ENCODE assay signal across 7 mouse cellular contexts in the genomic region with DNA sequence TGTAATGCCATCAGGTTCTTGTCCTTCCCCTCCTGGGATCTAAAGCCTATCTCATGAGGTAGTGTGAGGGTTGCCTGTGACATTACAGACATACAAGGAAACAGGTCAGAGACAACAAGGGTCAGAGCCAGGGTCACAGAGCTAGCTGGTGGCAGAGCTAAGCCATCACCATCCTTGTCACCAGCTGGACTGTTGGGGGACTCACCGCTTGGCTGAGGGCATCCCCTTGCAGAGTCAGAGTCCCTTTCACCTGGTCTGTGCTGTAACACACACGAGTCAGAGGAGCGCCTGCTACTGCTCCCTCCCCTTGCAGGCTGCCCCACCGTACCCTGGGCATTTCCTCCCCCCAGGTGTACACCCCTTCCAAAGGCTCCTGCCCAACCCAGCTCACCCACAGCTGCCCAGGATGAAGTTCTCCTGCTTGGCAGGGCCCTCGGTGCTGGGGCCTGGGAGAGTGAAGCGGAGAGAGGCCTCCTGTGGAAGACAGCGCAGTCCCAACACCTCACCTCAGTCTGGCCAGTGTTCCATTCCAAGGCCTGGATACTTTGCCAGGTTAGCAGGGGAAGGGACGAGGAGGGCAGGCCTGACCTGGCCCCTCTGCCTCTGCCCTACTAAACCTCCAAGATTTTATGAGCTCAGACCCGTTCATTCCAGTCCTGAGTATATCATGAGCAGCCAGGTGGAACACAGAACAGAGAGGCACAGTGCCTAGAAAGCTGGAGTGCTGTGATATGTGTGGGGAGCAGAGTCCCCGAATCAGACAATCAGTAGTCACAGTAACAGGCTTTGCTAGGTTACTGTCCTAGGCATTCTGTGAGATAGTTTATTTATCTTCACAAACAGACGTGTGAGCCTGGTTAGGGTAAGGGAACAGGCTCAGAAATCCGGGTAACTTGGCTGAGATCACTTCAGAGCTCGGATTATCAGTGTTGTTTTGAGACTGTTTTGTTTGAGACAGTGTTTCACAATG. TPM values are rescaled to one million over a fixed set of nuclear protein-coding genes. Genes with fewer than 3 reads are reported as not detected.
DNase-seq lines count a peak whose midpoint lies in the region; ATAC-seq lines count a peak whose summit lies in the region.

No protein-coding gene starts in this region.

- no peaks in the 10 kb centered on the region for H3K9me3 ChIP-seq in megakaryocyte, embryonic 14.5 days
- H3K9me3 ChIP-seq in hindbrain, embryonic 14.5 days (ENCODE audit: control insufficient read depth, low read length), result no peaks in the 10 kb centered on the region
- H3K9me3 ChIP-seq in liver, embryonic 11.5 days (ENCODE audit: control insufficient read depth, low read length), result no peaks in the 10 kb centered on the region
- H3K9me3 ChIP-seq in stomach, embryonic 16.5 days (replicated peaks; ENCODE audit: control insufficient read depth, low read length), result no peaks in the 10 kb centered on the region

- 56% methylated on average over 13 of the region's 13 CpGs for WGBS in hindbrain, embryonic 14.5 days
- 42% methylated on average over 13 of the region's 13 CpGs for WGBS in liver, embryonic 11.5 days
- WGBS in stomach, embryonic 16.5 days, result 46% methylated on average over 13 of the region's 13 CpGs

- H3K4me2 ChIP-seq in hindbrain, embryonic 14.5 days (replicated peaks), result peak overlapping the region; percentile 64
- H3K4me2 ChIP-seq in liver, embryonic 11.5 days, result peak overlapping the region; percentile 98
- H3K4me2 ChIP-seq in stomach, embryonic 16.5 days (ENCODE audit: low read depth, low read length), result peak overlapping the region; percentile 86

- peaks cover 39% of the 10 kb centered on the region for H3K4me1 ChIP-seq in megakaryocyte, embryonic 14.5 days
- H3K4me1 ChIP-seq in hindbrain, embryonic 14.5 days (replicated peaks; ENCODE audit: control insufficient read depth, insufficient read depth, low read length), result peaks cover 7% of the 10 kb centered on the region; the same call in 1 of the 2 replicates
- peaks cover 17% of the 10 kb centered on the region for H3K4me1 ChIP-seq in liver, embryonic 11.5 days (replicated peaks; ENCODE audit: control insufficient read depth, insufficient read depth, low read length)
- peaks cover 11% of the 10 kb centered on the region for H3K4me1 ChIP-seq in stomach, embryonic 16.5 days (ENCODE audit: control insufficient read depth, insufficient read depth, low read length)

- peaks cover 60% of the 10 kb centered on the region for H3K36me3 ChIP-seq in megakaryocyte, embryonic 14.5 days (replicated peaks; ENCODE audit: low read length)
- H3K36me3 ChIP-seq in hindbrain, embryonic 14.5 days (replicated peaks; ENCODE audit: control insufficient read depth, insufficient read depth), result peaks cover 38% of the 10 kb centered on the region
- H3K36me3 ChIP-seq in liver, embryonic 11.5 days (ENCODE audit: control insufficient read depth, insufficient read depth, low read length), result peaks cover 12% of the 10 kb centered on the region
- H3K36me3 ChIP-seq in stomach, embryonic 16.5 days (ENCODE audit: control insufficient read depth, insufficient read depth, low read length), result peaks cover 16% of the 10 kb centered on the region

- peak overlapping the region; percentile 92 for H3K4me3 ChIP-seq in megakaryocyte, embryonic 14.5 days (replicated peaks)
- peak overlapping the region; percentile 55 for H3K4me3 ChIP-seq in hindbrain, embryonic 14.5 days (replicated peaks; ENCODE audit: low read length)
- peak overlapping the region; percentile 66 for H3K4me3 ChIP-seq in liver, embryonic 11.5 days (ENCODE audit: low read depth, low read length)
- peak overlapping the region; percentile 73 for H3K4me3 ChIP-seq in stomach, embryonic 16.5 days (replicated peaks; ENCODE audit: low read length)

- no peaks in the 10 kb centered on the region for H3K27me3 ChIP-seq in megakaryocyte, embryonic 14.5 days (replicated peaks)
- no peaks in the 10 kb centered on the region for H3K27me3 ChIP-seq in hindbrain, embryonic 14.5 days (ENCODE audit: control insufficient read depth, insufficient read depth, low read length)
- H3K27me3 ChIP-seq in liver, embryonic 11.5 days (replicated peaks; ENCODE audit: control insufficient read depth, insufficient read depth, low read length), result no peaks in the 10 kb centered on the region
- H3K27me3 ChIP-seq in stomach, embryonic 16.5 days (ENCODE audit: control insufficient read depth, insufficient read depth, low read length), result no peaks in the 10 kb centered on the region

- H3K9ac ChIP-seq in hindbrain, embryonic 14.5 days, result peak overlapping the region; percentile 65
- H3K9ac ChIP-seq in liver, embryonic 11.5 days (ENCODE audit: low read depth, low read length), result peak overlapping the region; percentile 63
- H3K9ac ChIP-seq in stomach, embryonic 16.5 days (ENCODE audit: low read length), result peak overlapping the region; percentile 79

- peak overlapping the region; percentile 79; the same call in 1 of the 2 replicates for H3K27ac ChIP-seq in hindbrain, embryonic 14.5 days
- H3K27ac ChIP-seq in liver, embryonic 11.5 days (ENCODE audit: low read depth, low read length), result peak overlapping the region; percentile 2; the same call in 1 of the 2 replicates
- H3K27ac ChIP-seq in stomach, embryonic 16.5 days (ENCODE audit: low read length), result no peak overlapping the region; the same call in 1 of the 2 replicates

- DNase-seq in cerebellum, adult 9-11 months, result peak; percentile 52
- DNase-seq in hindbrain, embryonic 14.5 days (ENCODE audit: low spot score), result no peak
- no peak for DNase-seq in liver, embryonic 11.5 days (ENCODE audit: low spot score)
- no peak for DNase-seq in urinary bladder, postnatal 25 days (ENCODE audit: low spot score)

- ATAC-seq in megakaryocyte, adult 5-6 weeks (ENCODE audit: poor library complexity, severe bottlenecking), result no peak
- no peak for ATAC-seq in hindbrain, embryonic 14.5 days (ENCODE audit: low FRiP score)
- ATAC-seq in liver, embryonic 11.5 days (replicated peaks; ENCODE audit: low FRiP score), result peak; percentile 81
- ATAC-seq in stomach, embryonic 16.5 days (ENCODE audit: insufficient read depth, low FRiP score), result no peak

RNA-seq across cellular contexts. Expression of a gene that starts 1.0 kb away (rescaled TPM):
- polyA plus RNA-seq in megakaryocyte, embryonic 14.5 days (2012; ENCODE audit: insufficient read depth, low replicate concordance), result 34.2 and 52.7 TPM in 2 replicates
- total RNA-seq in megakaryocyte, adult 5-6 weeks (2015), result 75.8 and 80.5 TPM in 2 replicates
- total RNA-seq in megakaryocyte, adult 5-6 weeks (2017), result 28.1 and 38.9 TPM in 2 replicates
- 147 and 154 TPM in 2 replicates for polyA plus RNA-seq in hindbrain, embryonic 14.5 days (2014; fragmentation: Nextera tagmentation; extraction: Ambion mirVana)
- polyA plus RNA-seq in liver, embryonic 11.5 days (2014; fragmentation: Nextera tagmentation; extraction: Ambion mirVana), result 65.2 and 65.9 TPM in 2 replicates
- polyA plus RNA-seq in stomach, embryonic 16.5 days (2015; fragmentation: Nextera tagmentation; extraction: Ambion mirVana), result 50.6 and 51.9 TPM in 2 replicates

RNA-seq across cellular contexts. Expression of a gene that starts 5.2 kb away (rescaled TPM):
- not detected in 2 replicates for polyA plus RNA-seq in megakaryocyte, embryonic 14.5 days (2012; ENCODE audit: insufficient read depth, low replicate concordance)
- total RNA-seq in megakaryocyte, adult 5-6 weeks (2015), result not detected in 2 replicates
- not detected in 2 replicates for total RNA-seq in megakaryocyte, adult 5-6 weeks (2017)
- 4.2 and 4.7 TPM in 2 replicates for polyA plus RNA-seq in hindbrain, embryonic 14.5 days (2014; fragmentation: Nextera tagmentation; extraction: Ambion mirVana)
- polyA plus RNA-seq in liver, embryonic 11.5 days (2014; fragmentation: Nextera tagmentation; extraction: Ambion mirVana), result 4.3 and 4.8 TPM in 2 replicates
- 57.6 and 68.8 TPM in 2 replicates for polyA plus RNA-seq in stomach, embryonic 16.5 days (2015; fragmentation: Nextera tagmentation; extraction: Ambion mirVana)

RNA-seq across cellular contexts. Expression of a gene that starts 14.7 kb away (rescaled TPM):
- not detected in 2 replicates for polyA plus RNA-seq in megakaryocyte, embryonic 14.5 days (2012; ENCODE audit: insufficient read depth, low replicate concordance)
- not detected in 2 replicates for total RNA-seq in megakaryocyte, adult 5-6 weeks (2015)
- total RNA-seq in megakaryocyte, adult 5-6 weeks (2017), result not detected in 2 replicates
- not detected in 2 replicates for polyA plus RNA-seq in hindbrain, embryonic 14.5 days (2014; fragmentation: Nextera tagmentation; extraction: Ambion mirVana)
- not detected in 2 replicates for polyA plus RNA-seq in liver, embryonic 11.5 days (2014; fragmentation: Nextera tagmentation; extraction: Ambion mirVana)
- polyA plus RNA-seq in stomach, embryonic 16.5 days (2015; fragmentation: Nextera tagmentation; extraction: Ambion mirVana), result not detected in 2 replicates

RNA-seq across cellular contexts. Expression of a gene that starts 37.3 kb away (rescaled TPM):
- 4.3 and 10.9 TPM in 2 replicates for polyA plus RNA-seq in megakaryocyte, embryonic 14.5 days (2012; ENCODE audit: insufficient read depth, low replicate concordance)
- 66.7 and 69.8 TPM in 2 replicates for total RNA-seq in megakaryocyte, adult 5-6 weeks (2015)
- total RNA-seq in megakaryocyte, adult 5-6 weeks (2017), result 100 and 112 TPM in 2 replicates
- polyA plus RNA-seq in hindbrain, embryonic 14.5 days (2014; fragmentation: Nextera tagmentation; extraction: Ambion mirVana), result 120 and 144 TPM in 2 replicates
- 84.8 and 96.2 TPM in 2 replicates for polyA plus RNA-seq in liver, embryonic 11.5 days (2014; fragmentation: Nextera tagmentation; extraction: Ambion mirVana)
- polyA plus RNA-seq in stomach, embryonic 16.5 days (2015; fragmentation: Nextera tagmentation; extraction: Ambion mirVana), result 139 and 142 TPM in 2 replicates

RNA-seq across cellular contexts. Expression of a gene that starts 37.5 kb away (rescaled TPM):
- polyA plus RNA-seq in megakaryocyte, embryonic 14.5 days (2012; ENCODE audit: insufficient read depth, low replicate concordance), result 8.9 and 11.3 TPM in 2 replicates
- total RNA-seq in megakaryocyte, adult 5-6 weeks (2015), result 25.7 and 28.0 TPM in 2 replicates
- 39.5 and 52.6 TPM in 2 replicates for total RNA-seq in megakaryocyte, adult 5-6 weeks (2017)
- 14.4 and 14.9 TPM in 2 replicates for polyA plus RNA-seq in hindbrain, embryonic 14.5 days (2014; fragmentation: Nextera tagmentation; extraction: Ambion mirVana)
- polyA plus RNA-seq in liver, embryonic 11.5 days (2014; fragmentation: Nextera tagmentation; extraction: Ambion mirVana), result 17.2 and 19.2 TPM in 2 replicates
- polyA plus RNA-seq in stomach, embryonic 16.5 days (2015; fragmentation: Nextera tagmentation; extraction: Ambion mirVana), result 11.7 and 13.3 TPM in 2 replicates

Comparison
In these comparisons a context has a peak if more than half of its experiments do, and no peak if none do; other contexts are left out.
1. RNA of a gene that starts 5.2 kb away (polyA plus RNA-seq): 57.6 to 68.8 TPM in stomach, embryonic 16.5 days; 4.3 to 4.8 TPM in liver, embryonic 11.5 days, 4.2 to 4.7 TPM in hindbrain, embryonic 14.5 days and not detected in megakaryocyte, embryonic 14.5 days; every median in the first group is over 10 times any median in the second.
2. Peak in every context shown above with its lines, with median percentiles within 50 percentile points of each other: H3K4me3 ChIP-seq, H3K4me2 ChIP-seq and H3K9ac ChIP-seq.